Mouse (Mus musculus) bone marrow macrophage, adult 2 months (primary cell): Measurements from ENCODE around the gene Plac9a.

ENCODE experiments used
- CTCF ChIP-seq: IDR thresholded peaks from 2 replicates; pipeline ENCODE4 v1.5.1; 2012; ENCODE audit warnings: low read depth, mild to moderate bottlenecking, low read length, moderate library complexity
- POLR2A ChIP-seq: IDR thresholded peaks from 2 replicates; pipeline ENCODE4 v1.6.1; 2012; ENCODE audit warnings: mild to moderate bottlenecking, low read depth, low read length, borderline replicate concordance

GRCm38 (mm10) chr14:25853295-25853694 lies 49.6 kb downstream of the Plac9a start:
- no peak for TF ChIP-seq POLR2A
- no peak for TF ChIP-seq CTCF
